Mouse (Mus musculus) G1E (cell line): ENCODE measurements at regions not wholly inside any gene's neighbourhood (a gene's known extent, or its start where the extent isn't known, plus 50 kb on each side); places are given as distances from the start of the nearest gene placed in this dataset.

Experiments
- CTCF ChIP-seq: IDR thresholded peaks from 2 replicates; pipeline ENCODE4 v1.5.1; 2012; ENCODE audit warnings: low read depth, low read length, inconsistent platforms, mixed read lengths
- GATA1 ChIP-seq: IDR thresholded peaks from 2 replicates; pipeline ENCODE4 v1.6.1; 2012; ENCODE audit warnings: borderline replicate concordance, low read length, inconsistent platforms, mixed read lengths
- POLR2AphosphoS5 ChIP-seq: IDR thresholded peaks from 2 replicates; pipeline ENCODE4 v1.6.1; 2012; ENCODE audit warnings: low read depth, low read length, inconsistent platforms; ENCODE audit not compliant: insufficient replicate concordance

DNA sequence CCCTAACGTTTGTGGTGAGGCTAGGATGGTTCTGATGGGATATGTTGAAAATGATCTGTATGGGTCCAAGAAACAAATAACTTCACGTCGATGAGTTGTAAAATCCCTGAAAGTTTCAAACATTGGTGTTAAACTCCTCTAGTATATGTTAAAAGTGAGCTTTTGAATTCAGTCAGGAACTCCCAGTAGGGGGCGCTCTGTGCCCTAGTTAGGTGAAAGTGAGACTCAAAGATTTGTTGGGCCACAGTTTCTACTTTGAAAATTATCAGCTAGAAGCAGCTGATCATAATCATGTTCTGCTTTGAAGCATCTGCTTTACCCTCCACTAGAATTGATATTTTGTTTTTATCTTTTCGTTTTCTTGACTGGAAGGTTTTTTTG, 215.6 kb downstream of the Samd9l start:
- TF ChIP-seq CTCF (no peak; the same call in 1 of the 2 replicates), POLR2AphosphoS5 (no peak), GATA1 (no peak)
